Mouse (Mus musculus): ENCODE measurements around the gene Trpm2. TPM values are rescaled to one million over a fixed set of nuclear protein-coding genes. Genes with fewer than 3 reads are reported as not detected.

Gene Trpm2
- polyA plus RNA-seq, 1 experiment from 2014 or later = 1.5 TPM

DNA sequence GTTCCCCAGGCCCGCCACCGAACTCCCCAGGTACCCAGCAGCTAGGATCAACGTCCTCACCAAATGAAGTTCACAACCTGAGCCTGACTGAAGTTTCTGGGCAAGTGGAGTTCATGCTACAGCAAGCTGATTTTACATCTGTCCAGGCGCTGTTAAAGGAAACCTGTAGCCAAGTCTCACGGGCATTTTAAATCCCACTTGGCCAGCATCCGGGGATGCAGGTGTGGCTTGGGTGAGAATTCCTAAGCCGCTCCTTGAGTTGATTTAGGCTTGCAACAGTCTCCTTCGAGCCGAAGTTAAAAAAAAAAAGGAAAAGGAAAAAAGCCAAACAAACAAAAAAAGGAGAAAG lies 39.6 kb upstream of the Trpm2 start, which contains the start of gene Pfkl:
Gene Pfkl (minus strand): TSS at position 139 of the 349 bp plus-strand sequence.
- H3K4me3 ChIP-seq (ENCODE audit: low read depth, low read length) = peak within 1 kb of the TSS; percentile 65
- no peaks in the 10 kb centered on the region for H3K9me3 ChIP-seq (ENCODE audit: control insufficient read depth, low read length)
- peak within 1 kb of the TSS; percentile 74 for H3K9ac ChIP-seq (ENCODE audit: low read length)
- H3K27me3 ChIP-seq (ENCODE audit: control insufficient read depth, insufficient read depth, low read length) = no peaks in the 10 kb centered on the region
- no peaks in the 10 kb centered on the region for H3K36me3 ChIP-seq (ENCODE audit: control insufficient read depth, insufficient read depth, low read length)
- ATAC-seq (ENCODE audit: low FRiP score) = peak; percentile 10; the same call in 1 of the 2 replicates
- peak within 1 kb of the TSS; percentile 80 for H3K27ac ChIP-seq (ENCODE audit: low read depth, low read length)
- under 1% methylated on average over 9 of the region's 9 CpGs for WGBS
- no peak for DNase-seq (ENCODE audit: low spot score, missing footprints)
- peak within 1 kb of the TSS; percentile 72 for H3K4me2 ChIP-seq
- H3K4me1 ChIP-seq (ENCODE audit: control insufficient read depth, insufficient read depth, low read length) = peaks cover 22% of the 10 kb centered on the region

DNA sequence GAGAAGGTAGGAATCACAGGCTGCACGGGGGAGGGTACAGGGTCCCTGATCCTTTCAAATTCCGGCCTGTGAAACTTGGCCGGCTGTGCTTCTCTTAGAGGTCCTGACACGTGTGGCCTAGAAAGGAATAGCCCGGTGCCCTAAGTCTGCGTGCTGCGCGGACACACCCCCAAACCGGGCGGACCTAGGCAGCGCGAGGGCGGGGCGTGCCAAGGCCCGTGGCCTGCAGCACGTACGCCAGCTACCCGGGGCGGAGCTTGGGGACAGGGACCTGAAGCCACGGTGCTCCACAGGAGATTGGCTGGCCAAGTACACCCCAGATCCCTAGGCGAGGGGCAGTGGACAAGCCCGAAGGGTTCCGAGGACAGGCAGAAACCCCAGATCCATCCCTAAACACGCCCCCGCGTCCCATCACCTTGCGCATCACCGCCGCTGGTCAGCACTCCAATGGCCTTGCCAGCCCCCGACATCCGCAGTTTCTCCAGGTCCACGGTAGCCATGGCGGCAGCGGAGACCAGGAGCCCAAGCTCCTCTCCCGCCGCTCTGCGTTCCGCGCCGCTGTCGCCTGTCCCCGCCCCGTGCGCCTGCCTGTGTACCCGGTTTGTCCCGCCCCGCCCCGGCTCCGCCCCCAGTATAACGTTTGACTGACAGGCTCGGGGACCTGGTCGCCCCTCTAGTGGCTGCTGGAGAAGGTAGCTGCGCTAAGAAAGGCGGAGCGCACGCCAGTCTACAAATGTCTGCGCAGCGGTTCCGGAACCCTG lies 39.0 kb upstream of the Trpm2 start:
- ATAC-seq (ENCODE audit: low FRiP score) (peak; percentile 96), DNase-seq (ENCODE audit: low spot score, missing footprints) (peak; percentile 99)
- Histone ChIP-seq H3K36me3 (ENCODE audit: control insufficient read depth, insufficient read depth, low read length) (no peaks in the 10 kb centered on the region), H3K27me3 (ENCODE audit: control insufficient read depth, insufficient read depth, low read length) (no peaks in the 10 kb centered on the region), H3K4me2 (peak overlapping the region; percentile 72), H3K9ac (ENCODE audit: low read length) (peak overlapping the region; percentile 74), H3K4me3 (ENCODE audit: low read depth, low read length) (peak overlapping the region; percentile 65), H3K27ac (ENCODE audit: low read depth, low read length) (peak overlapping the region; percentile 80), H3K9me3 (ENCODE audit: control insufficient read depth, low read length) (no peaks in the 10 kb centered on the region), H3K4me1 (ENCODE audit: control insufficient read depth, insufficient read depth, low read length) (peaks cover 22% of the 10 kb centered on the region)
- WGBS = under 1% methylated on average over 59 of the region's 59 CpGs

GRCm38 (mm10) chr10:78008169-78008568 lies 37.8 kb upstream of the Trpm2 start:
- no peaks in the 10 kb centered on the region for H3K36me3 ChIP-seq (ENCODE audit: control insufficient read depth, insufficient read depth, low read length)
- no peaks in the 10 kb centered on the region for H3K27me3 ChIP-seq (ENCODE audit: control insufficient read depth, insufficient read depth, low read length)
- ATAC-seq (ENCODE audit: low FRiP score) (no peak), DNase-seq (ENCODE audit: low spot score, missing footprints) (no peak)
- H3K9ac ChIP-seq (ENCODE audit: low read length) = peak overlapping the region; percentile 74
- H3K27ac ChIP-seq (ENCODE audit: low read depth, low read length) = no peak overlapping the region
- no peaks in the 10 kb centered on the region for H3K9me3 ChIP-seq (ENCODE audit: control insufficient read depth, low read length)
- 73% methylated on average over 3 of the region's 3 CpGs for WGBS
- peak overlapping the region; percentile 72 for H3K4me2 ChIP-seq
- H3K4me1 ChIP-seq (ENCODE audit: control insufficient read depth, insufficient read depth, low read length) = peaks cover 22% of the 10 kb centered on the region
- H3K4me3 ChIP-seq (ENCODE audit: low read depth, low read length) = peak overlapping the region; percentile 65

DNA sequence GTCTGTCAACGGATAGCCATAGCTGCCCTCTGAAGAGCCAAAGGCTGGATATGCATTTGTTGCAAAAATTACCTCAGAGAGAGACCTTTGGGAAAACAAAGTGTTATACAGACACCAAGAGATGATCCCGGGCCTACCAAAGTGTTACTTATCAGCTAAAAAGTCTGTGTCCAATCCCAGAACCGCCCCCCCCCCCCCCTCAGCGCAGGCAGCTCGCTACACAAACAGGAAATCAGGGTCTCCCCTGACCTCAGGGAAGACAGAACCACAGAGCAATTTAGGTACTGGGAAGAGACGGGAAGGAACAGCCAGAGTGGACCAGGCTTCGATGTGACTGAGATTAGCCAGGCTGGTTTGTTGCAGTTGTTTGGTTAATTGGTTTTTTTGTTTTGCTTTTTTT lies 36.8 kb upstream of the Trpm2 start:
- WGBS = 63% methylated on average over 7 of the region's 7 CpGs
- Histone ChIP-seq H3K9ac (ENCODE audit: low read length) (no peak overlapping the region), H3K9me3 (ENCODE audit: control insufficient read depth, low read length) (no peaks in the 10 kb centered on the region), H3K27me3 (ENCODE audit: control insufficient read depth, insufficient read depth, low read length) (no peaks in the 10 kb centered on the region), H3K4me3 (ENCODE audit: low read depth, low read length) (no peak overlapping the region), H3K4me2 (no peak overlapping the region), H3K4me1 (ENCODE audit: control insufficient read depth, insufficient read depth, low read length) (peaks cover 22% of the 10 kb centered on the region), H3K36me3 (ENCODE audit: control insufficient read depth, insufficient read depth, low read length) (no peaks in the 10 kb centered on the region), H3K27ac (ENCODE audit: low read depth, low read length) (no peak overlapping the region)
- no peak for DNase-seq (ENCODE audit: low spot score, missing footprints)
- no peak for ATAC-seq (ENCODE audit: low FRiP score)

DNA sequence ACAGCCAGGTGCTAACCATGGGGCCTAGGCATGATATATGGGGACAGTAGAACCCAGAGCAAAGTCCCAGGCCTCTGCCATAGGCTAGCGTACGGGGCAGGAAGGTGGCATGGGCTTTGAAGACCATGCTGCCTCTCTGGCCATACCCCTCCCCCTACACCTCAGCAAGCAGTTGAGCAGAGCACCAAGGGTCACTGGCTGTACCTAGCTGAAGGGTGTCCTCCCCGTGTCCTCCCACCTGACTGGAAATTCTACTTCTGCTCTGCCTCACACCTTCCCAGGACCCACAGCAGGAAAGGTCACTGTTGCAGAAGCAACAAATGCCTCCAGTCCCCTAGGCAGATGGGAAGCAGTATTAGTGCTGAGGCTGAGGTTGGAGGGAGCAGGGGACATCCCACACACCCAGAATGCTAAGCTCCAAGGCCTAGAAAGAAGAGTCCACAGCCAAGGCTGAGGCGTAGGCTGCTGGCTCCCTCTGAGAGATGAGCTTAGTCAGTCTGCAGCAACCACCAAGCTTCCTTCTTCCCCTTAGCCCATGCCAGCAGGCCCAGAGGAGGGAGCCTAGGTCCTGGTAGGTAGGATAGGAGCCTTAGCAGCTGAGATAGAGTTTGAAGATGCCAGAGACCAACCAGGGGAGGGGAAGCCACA lies 35.6 kb upstream of the Trpm2 start:
- peaks cover 22% of the 10 kb centered on the region for H3K4me1 ChIP-seq (ENCODE audit: control insufficient read depth, insufficient read depth, low read length)

DNA sequence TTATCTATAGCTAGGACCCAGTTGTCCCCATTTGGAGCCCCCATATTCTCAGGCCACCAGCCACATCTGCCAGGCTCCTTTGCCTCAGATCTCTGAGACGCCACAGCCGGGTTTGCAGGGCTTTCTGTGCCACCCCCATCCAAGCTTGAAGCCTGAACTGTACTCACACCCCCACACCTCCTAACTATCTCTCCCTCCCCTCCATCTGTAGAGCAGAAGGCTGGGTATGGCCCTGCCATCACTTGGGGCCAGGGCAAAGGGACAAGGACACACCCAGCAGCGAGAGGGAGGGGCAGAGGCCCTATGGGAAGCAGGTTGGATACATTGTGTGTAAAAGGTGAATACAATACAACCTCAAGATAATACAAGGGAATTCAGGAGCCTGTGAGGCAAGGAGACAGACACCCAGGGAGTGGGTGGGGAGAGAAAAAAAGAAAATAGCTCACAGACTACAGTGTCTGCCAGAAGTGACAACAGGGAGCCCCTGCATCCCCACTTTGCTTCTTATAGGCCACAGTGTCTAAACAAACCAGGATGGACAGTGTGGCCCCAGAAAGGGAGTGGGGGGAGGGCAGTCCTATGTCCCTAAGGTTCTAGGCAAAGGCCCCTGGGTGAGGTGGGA lies 34.2 kb upstream of the Trpm2 start:
- Histone ChIP-seq H3K27ac (ENCODE audit: low read depth, low read length) (no peak overlapping the region), H3K27me3 (ENCODE audit: control insufficient read depth, insufficient read depth, low read length) (no peaks in the 10 kb centered on the region), H3K4me3 (ENCODE audit: low read depth, low read length) (no peak overlapping the region), H3K36me3 (ENCODE audit: control insufficient read depth, insufficient read depth, low read length) (peaks cover 17% of the 10 kb centered on the region), H3K4me1 (ENCODE audit: control insufficient read depth, insufficient read depth, low read length) (peaks cover 22% of the 10 kb centered on the region), H3K9me3 (ENCODE audit: control insufficient read depth, low read length) (no peaks in the 10 kb centered on the region), H3K4me2 (no peak overlapping the region), H3K9ac (ENCODE audit: low read length) (no peak overlapping the region)
- WGBS = 91% methylated on average over 3 of the region's 3 CpGs
- no peak for DNase-seq (ENCODE audit: low spot score, missing footprints)
- ATAC-seq (ENCODE audit: low FRiP score) = no peak

More for the DNA sequence above, 35.6 kb upstream of the Trpm2 start:
- no peak for ATAC-seq (ENCODE audit: low FRiP score)
- Histone ChIP-seq H3K36me3 (ENCODE audit: control insufficient read depth, insufficient read depth, low read length) (peaks cover 8% of the 10 kb centered on the region; the same call in 1 of the 2 replicates), H3K4me2 (no peak overlapping the region), H3K4me3 (ENCODE audit: low read depth, low read length) (no peak overlapping the region), H3K9me3 (ENCODE audit: control insufficient read depth, low read length) (no peaks in the 10 kb centered on the region), H3K27ac (ENCODE audit: low read depth, low read length) (no peak overlapping the region), H3K9ac (ENCODE audit: low read length) (no peak overlapping the region), H3K27me3 (ENCODE audit: control insufficient read depth, insufficient read depth, low read length) (no peaks in the 10 kb centered on the region)
- 92% methylated on average over 4 of the region's 4 CpGs for WGBS
- no peak for DNase-seq (ENCODE audit: low spot score, missing footprints)

GRCm38 (mm10) chr10:78002316-78002715 lies 32.0 kb upstream of the Trpm2 start:
- peaks cover 7% of the 10 kb centered on the region for H3K4me1 ChIP-seq (ENCODE audit: control insufficient read depth, insufficient read depth, low read length)
- DNase-seq (ENCODE audit: low spot score, missing footprints) = no peak
- H3K27me3 ChIP-seq (ENCODE audit: control insufficient read depth, insufficient read depth, low read length) = no peaks in the 10 kb centered on the region
- H3K4me2 ChIP-seq = no peak overlapping the region
- no peak overlapping the region for H3K27ac ChIP-seq (ENCODE audit: low read depth, low read length)
- H3K9ac ChIP-seq (ENCODE audit: low read length) = no peak overlapping the region
- ATAC-seq (ENCODE audit: low FRiP score) = no peak
- 90% methylated on average over 2 of the region's 2 CpGs for WGBS
- H3K36me3 ChIP-seq (ENCODE audit: control insufficient read depth, insufficient read depth, low read length) = peaks cover 20% of the 10 kb centered on the region
- no peak overlapping the region for H3K4me3 ChIP-seq (ENCODE audit: low read depth, low read length)
- H3K9me3 ChIP-seq (ENCODE audit: control insufficient read depth, low read length) = no peaks in the 10 kb centered on the region

- Histone ChIP-seq H3K9ac (ENCODE audit: low read length) (no peak overlapping the region), H3K4me2 (no peak overlapping the region), H3K4me1 (ENCODE audit: control insufficient read depth, insufficient read depth, low read length) (0 out of 2 replicates have a peak, but pooled peaks cover 2% of the 10 kb centered on the region), H3K4me3 (ENCODE audit: low read depth, low read length) (no peak overlapping the region), H3K9me3 (ENCODE audit: control insufficient read depth, low read length) (no peaks in the 10 kb centered on the region), H3K27me3 (ENCODE audit: control insufficient read depth, insufficient read depth, low read length) (no peaks in the 10 kb centered on the region), H3K27ac (ENCODE audit: low read depth, low read length) (no peak overlapping the region), H3K36me3 (ENCODE audit: control insufficient read depth, insufficient read depth, low read length) (peaks cover 24% of the 10 kb centered on the region)
- 93% methylated on average over 11 of the region's 11 CpGs for WGBS
- ATAC-seq (ENCODE audit: low FRiP score) (no peak), DNase-seq (ENCODE audit: low spot score, missing footprints) (no peak)
Observed at GRCm38 (mm10) chr10:78001796-78002195, 31.4 kb upstream of the Trpm2 start.

DNA sequence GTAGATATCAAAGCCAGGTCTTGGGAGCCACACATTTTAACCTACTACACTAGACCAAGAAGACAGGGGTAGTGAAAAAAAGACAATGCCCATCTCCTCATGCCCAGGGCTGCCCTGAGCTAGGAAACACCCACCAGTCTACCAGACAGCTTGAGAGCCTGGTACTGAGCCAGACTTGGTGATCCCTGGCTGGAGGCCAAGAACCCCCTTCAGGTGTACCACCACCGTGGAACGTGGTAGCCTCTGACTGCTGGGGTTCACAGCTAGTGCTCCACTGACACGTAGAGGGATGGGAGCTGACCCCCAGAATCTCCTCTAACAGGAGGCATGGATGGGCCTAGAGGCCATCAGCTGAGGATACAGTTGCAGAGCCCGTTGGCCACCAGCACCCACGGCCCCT lies 29.8 kb upstream of the Trpm2 start:
- ATAC-seq (ENCODE audit: low FRiP score) (no peak), DNase-seq (ENCODE audit: low spot score, missing footprints) (no peak)
- Histone ChIP-seq H3K4me1 (ENCODE audit: control insufficient read depth, insufficient read depth, low read length) (no peaks in the 10 kb centered on the region), H3K9me3 (ENCODE audit: control insufficient read depth, low read length) (no peaks in the 10 kb centered on the region), H3K4me3 (ENCODE audit: low read depth, low read length) (no peak overlapping the region), H3K9ac (ENCODE audit: low read length) (no peak overlapping the region), H3K27ac (ENCODE audit: low read depth, low read length) (no peak overlapping the region), H3K27me3 (ENCODE audit: control insufficient read depth, insufficient read depth, low read length) (no peaks in the 10 kb centered on the region), H3K36me3 (ENCODE audit: control insufficient read depth, insufficient read depth, low read length) (peaks cover 28% of the 10 kb centered on the region), H3K4me2 (no peak overlapping the region)
- WGBS = 93% methylated on average over 5 of the region's 5 CpGs
